Mouse (Mus musculus) lung, postnatal 10 days (tissue): ENCODE data around the gene Best1.

ENCODE experiments used
- DNase-seq: peaks from one replicate; pipeline ENCODE4 v3.0.0; 2021

Gene Best1

GRCm38 (mm10) chr19:10001206-10001969 lies at the start of gene Best1, which contains the start of gene Rab3il1:
TSS of gene Best1 (minus strand) at chr19:10001633.
TSS of gene Rab3il1 (plus strand) at chr19:10001669.
- DNase-seq: no peak

- DNase-seq: no peak
Measured at GRCm38 (mm10) chr19:10050438-10050837, 49.0 kb upstream of the Best1 start.

GRCm38 (mm10) chr19:10049533-10049932 lies 48.1 kb upstream of the Best1 start:
- DNase-seq: no peak

- DNase-seq: no peak
Measured at GRCm38 (mm10) chr19:10046983-10047382, 45.5 kb upstream of the Best1 start.

- DNase-seq: no peak
Measured at GRCm38 (mm10) chr19:10046346-10046745, 44.9 kb upstream of the Best1 start.

GRCm38 (mm10) chr19:10045707-10046106 lies 44.3 kb upstream of the Best1 start:
- no peak for DNase-seq

- DNase-seq: peak; percentile 72
Measured at GRCm38 (mm10) chr19:10043643-10044042, 42.2 kb upstream of the Best1 start.

- no peak for DNase-seq
Measured at GRCm38 (mm10) chr19:10042816-10043215, 41.4 kb upstream of the Best1 start.

GRCm38 (mm10) chr19:10042232-10042631 lies 40.8 kb upstream of the Best1 start:
- DNase-seq: no peak

GRCm38 (mm10) chr19:10041388-10042148 lies 40.1 kb upstream of the Best1 start, which contains the start of gene Fads3:
TSS of gene Fads3 (plus strand) at chr19:10041569.
- peak; percentile 92 for DNase-seq

GRCm38 (mm10) chr19:10040866-10041387 lies 39.5 kb upstream of the Best1 start:
- no peak for DNase-seq

- DNase-seq: no peak
Measured at GRCm38 (mm10) chr19:10039615-10040014, 38.2 kb upstream of the Best1 start.

- peak; percentile 92 for DNase-seq
Measured at GRCm38 (mm10) chr19:10038910-10039309, 37.5 kb upstream of the Best1 start.

- DNase-seq: no peak
Measured at GRCm38 (mm10) chr19:10038364-10038763, 36.9 kb upstream of the Best1 start.

- no peak for DNase-seq
Measured at GRCm38 (mm10) chr19:10037534-10037933, 36.1 kb upstream of the Best1 start.

- DNase-seq: peak; percentile 93
Measured at GRCm38 (mm10) chr19:10034785-10035447, 33.5 kb upstream of the Best1 start.

- DNase-seq: no peak
Measured at GRCm38 (mm10) chr19:10034356-10034755, 32.9 kb upstream of the Best1 start.

GRCm38 (mm10) chr19:10033211-10033973 lies 32.0 kb upstream of the Best1 start:
- DNase-seq: peak; percentile 78

GRCm38 (mm10) chr19:10029746-10030145 lies 28.3 kb upstream of the Best1 start:
- DNase-seq: no peak

GRCm38 (mm10) chr19:10025169-10025875 lies 23.9 kb upstream of the Best1 start:
- DNase-seq: peak; percentile 82

- peak; percentile 39 for DNase-seq
Measured at GRCm38 (mm10) chr19:10023304-10023758, 21.9 kb upstream of the Best1 start.
